Mouse (Mus musculus) bone marrow, adult 2 months (tissue): Measurements from ENCODE around the gene Ak4.

Experiments used
- CTCF ChIP-seq: fragments of 200-500 bp; IDR thresholded peaks from 2 replicates; pipeline ENCODE4 v1.5.1; 2011; ENCODE audit warnings: low read length, control low read depth; ENCODE audit not compliant: control insufficient read depth, insufficient read depth
- POLR2A ChIP-seq: fragments of 200-500 bp; IDR thresholded peaks from 2 replicates; pipeline ENCODE4 v1.6.1; 2011; ENCODE audit warnings: low read depth, mild to moderate bottlenecking, control low read depth, low read length, borderline replicate concordance; ENCODE audit not compliant: control insufficient read depth

DNA sequence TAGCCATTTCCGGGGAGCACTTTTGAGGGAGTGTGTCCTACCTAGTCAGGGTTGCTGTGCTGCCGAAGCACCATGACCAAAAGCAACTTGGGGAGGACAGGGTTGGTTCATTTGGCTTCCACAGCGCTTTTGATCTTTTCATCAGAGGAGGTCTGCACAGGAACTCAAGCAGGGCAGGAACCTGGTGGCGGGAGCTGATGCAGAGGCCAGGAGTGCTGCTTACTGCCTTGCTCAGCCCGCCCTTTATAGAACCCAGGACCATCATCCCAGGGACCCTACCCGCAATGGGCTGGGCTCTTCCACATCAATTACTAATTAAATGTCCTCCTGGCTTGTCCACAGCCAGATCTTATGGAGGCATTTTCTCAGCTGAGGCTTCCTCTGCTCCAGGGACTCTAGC is 7.5 kb downstream of the Ak4 start:
- TF ChIP-seq POLR2A (no peak), CTCF (no peak)
